Mouse (Mus musculus) liver, postnatal 0 days (tissue): ENCODE measurements at regions not wholly inside any gene's neighbourhood (a gene's known extent, or its start where the extent isn't known, plus 50 kb on each side); places are given as distances from the start of the nearest gene placed in this dataset.

Source experiments
- ATAC-seq: fragments of 200-750 bp; cut with Nextera tagmentation; 2 replicates; pipeline ENCODE4 v1.8.0; 2017; ENCODE audit warnings: mild to moderate bottlenecking, moderate library complexity
- DNase-seq: peaks from one replicate; pipeline ENCODE4 v3.0.0-alpha.2; 2016
- H3K27ac ChIP-seq: fragments of 300-500 bp; sonication (generic); 2 replicates; pipeline ENCODE4 v1.5.1; 2014; ENCODE audit warnings: antibody characterized with exemption, moderate library complexity, mild to moderate bottlenecking, low read depth
- H3K27me3 ChIP-seq: fragments of 300-500 bp; sonication (generic); 2 replicates; pipeline ENCODE4 v1.6.1; 2014; ENCODE audit warnings: low read length, control low read depth, mixed read lengths; ENCODE audit not compliant: insufficient read depth
- H3K36me3 ChIP-seq: fragments of 300-500 bp; sonication (generic); replicated peaks from 2 replicates; pipeline ENCODE4 v1.6.1; 2014; ENCODE audit warnings: mild to moderate bottlenecking, control low read depth, low read length, moderate library complexity, mixed read lengths; ENCODE audit not compliant: insufficient read depth
- H3K4me1 ChIP-seq: fragments of 300-500 bp; sonication (generic); 2 replicates; pipeline ENCODE4 v1.6.1; 2014; ENCODE audit warnings: antibody characterized with exemption, mild to moderate bottlenecking, control low read depth; ENCODE audit not compliant: insufficient read depth
- H3K4me2 ChIP-seq: fragments of 300-500 bp; sonication (generic); 2 replicates; pipeline ENCODE4 v1.6.1; 2014; ENCODE audit warnings: low read depth, mild to moderate bottlenecking, low read length, moderate library complexity, mixed read lengths
- H3K4me3 ChIP-seq: fragments of 300-500 bp; sonication (generic); 2 replicates; pipeline ENCODE4 v1.5.1; 2014; ENCODE audit warnings: low read depth, low read length
- H3K9ac ChIP-seq: fragments of 300-500 bp; sonication (generic); replicated peaks from 2 replicates; pipeline ENCODE4 v1.6.1; 2014; ENCODE audit warnings: mild to moderate bottlenecking, moderate library complexity
- H3K9me3 ChIP-seq: fragments of 300-500 bp; sonication (generic); 2 replicates; pipeline ENCODE4 v1.6.1; 2016; ENCODE audit warnings: mild to moderate bottlenecking, control low read depth, low read length, mixed read lengths
- CTCF ChIP-seq: sonication (generic); IDR thresholded peaks from 2 replicates; pipeline ENCODE4 v1.5.1; 2016; ENCODE audit warnings: antibody characterized with exemption, low read depth
- EP300 ChIP-seq: IDR thresholded peaks from 2 replicates; pipeline ENCODE4 v1.6.1; 2016; ENCODE audit warnings: antibody characterized with exemption, low read depth, mild to moderate bottlenecking
- WGBS: fragments of 180-500 bp; shearing (Covaris S2); extraction: QIAGEN DNeasy Blood & Tissue Kit; methylation state at CpG from one replicate; pipeline ENCODE4 v1.1.7; 2014; ENCODE audit not compliant: insufficient replicate concordance; 5-methylcytosine and 5-hydroxymethylcytosine counted together

- Histone ChIP-seq H3K9ac (no peak overlapping the region), H3K4me2 (no peak overlapping the region), H3K36me3 (no peaks in the 10 kb centered on the region), H3K9me3 (no peaks in the 10 kb centered on the region), H3K4me3 (no peak overlapping the region), H3K4me1 (no peaks in the 10 kb centered on the region), H3K27me3 (no peaks in the 10 kb centered on the region), H3K27ac (no peak overlapping the region)
- DNase-seq: no peak
- ATAC-seq: no peak
- no peak for TF ChIP-seq CTCF
- no peak for TF ChIP-seq EP300
These were observed 497.2 kb downstream of the Pla2g4a start for GRCm38 (mm10) chr1:149463930-149464329.

- H3K9me3 ChIP-seq: no peaks in the 10 kb centered on the region
- no peak overlapping the region for H3K27ac ChIP-seq
- WGBS: 81% methylated on average over 2 of the region's 2 CpGs
- H3K27me3 ChIP-seq: no peaks in the 10 kb centered on the region
- ATAC-seq (no peak), DNase-seq (no peak)
- no peaks in the 10 kb centered on the region for H3K4me1 ChIP-seq
- no peak for TF ChIP-seq CTCF
- TF ChIP-seq EP300: no peak
- H3K9ac ChIP-seq: no peak overlapping the region
- no peak overlapping the region for H3K4me3 ChIP-seq
- H3K4me2 ChIP-seq: no peak overlapping the region
- H3K36me3 ChIP-seq: no peaks in the 10 kb centered on the region
These were observed 511.1 kb downstream of the Pla2g4a start for GRCm38 (mm10) chr1:149449801-149450493.

- no peaks in the 10 kb centered on the region for H3K27me3 ChIP-seq
- TF ChIP-seq EP300 (no peak), CTCF (no peak)
- no peak for ATAC-seq
- no peak overlapping the region for H3K4me3 ChIP-seq
- no peaks in the 10 kb centered on the region for H3K9me3 ChIP-seq
- WGBS: 62% methylated on average over 5 of the region's 5 CpGs
- no peak overlapping the region for H3K9ac ChIP-seq
- no peaks in the 10 kb centered on the region for H3K4me1 ChIP-seq
- no peak for DNase-seq
- no peaks in the 10 kb centered on the region for H3K36me3 ChIP-seq
- no peak overlapping the region for H3K4me2 ChIP-seq
- no peak overlapping the region for H3K27ac ChIP-seq
These were observed 512.6 kb downstream of the Pla2g4a start for GRCm38 (mm10) chr1:149448516-149448915.

GRCm38 (mm10) chr1:149411009-149411408 is 550.1 kb downstream of the Pla2g4a start:
- TF ChIP-seq CTCF: no peak
- TF ChIP-seq EP300: no peak

GRCm38 (mm10) chr1:149405367-149405766 is 555.7 kb downstream of the Pla2g4a start:
- H3K9me3 ChIP-seq: no peaks in the 10 kb centered on the region
- H3K9ac ChIP-seq: no peak overlapping the region
- DNase-seq: no peak
- H3K36me3 ChIP-seq: no peaks in the 10 kb centered on the region
- H3K27me3 ChIP-seq: no peaks in the 10 kb centered on the region
- no peak for ATAC-seq
- WGBS: 56% methylated on average over 1 of the region's 1 CpGs
- H3K4me1 ChIP-seq: no peaks in the 10 kb centered on the region
- no peak overlapping the region for H3K4me2 ChIP-seq
- H3K27ac ChIP-seq: no peak overlapping the region
- TF ChIP-seq EP300 (no peak), CTCF (no peak)
- no peak overlapping the region for H3K4me3 ChIP-seq

More at GRCm38 (mm10) chr1:149411009-149411408, 550.1 kb downstream of the Pla2g4a start:
- Histone ChIP-seq H3K27me3 (no peaks in the 10 kb centered on the region), H3K4me2 (no peak overlapping the region), H3K9me3 (no peaks in the 10 kb centered on the region), H3K4me1 (no peaks in the 10 kb centered on the region), H3K9ac (no peak overlapping the region), H3K36me3 (no peaks in the 10 kb centered on the region), H3K27ac (no peak overlapping the region), H3K4me3 (no peak overlapping the region)
- ATAC-seq (no peak), DNase-seq (no peak)
- WGBS: 50% methylated on average over 1 of the region's 1 CpGs

- TF ChIP-seq CTCF: no peak
- no peak for TF ChIP-seq EP300
- H3K9ac ChIP-seq: no peak overlapping the region
- DNase-seq (no peak), ATAC-seq (no peak)
- H3K27me3 ChIP-seq: no peaks in the 10 kb centered on the region
- 65% methylated on average over 3 of the region's 3 CpGs for WGBS
- no peak overlapping the region for H3K4me3 ChIP-seq
- no peak overlapping the region for H3K27ac ChIP-seq
- H3K4me2 ChIP-seq: no peak overlapping the region
- H3K36me3 ChIP-seq: no peaks in the 10 kb centered on the region
- no peaks in the 10 kb centered on the region for H3K4me1 ChIP-seq
- H3K9me3 ChIP-seq: no peaks in the 10 kb centered on the region
These were observed 572.4 kb downstream of the Pla2g4a start for GRCm38 (mm10) chr1:149388706-149389105.
